Mouse (Mus musculus) hematopoietic multipotent progenitor cell, adult 10-12 weeks (in vitro differentiated cells): Measurements from ENCODE around the gene Sox3. TPM values are rescaled to one million over a fixed set of nuclear protein-coding genes. Genes with fewer than 3 reads are reported as not detected.

Experiments used
- polyA plus RNA-seq: library from polyadenylated mRNA; stranded (reverse); fragments of >175 nt; gene quantifications from 2 replicates; pipeline ENCODE4 v1.2.3, GENCODE M21; 2012; ENCODE audit warnings: low replicate concordance

Gene Sox3
- not detected in 2 replicates for polyA plus RNA-seq

GRCm38 (mm10) chrX:60892801-60893681, at the start of gene Sox3:
Gene Sox3 (minus strand): TSS chrX:60893430.

